Mouse (Mus musculus) kidney, postnatal 4 days (tissue): ENCODE measurements around the gene Calb2.
A peak's percentile ranks its signal among the peaks of the same experiment; 100 is the strongest.

Experiments
- DNase-seq, 2 experiments: peaks; one replicate each; pipeline ENCODE4 v3.0.0; 2021; ENCODE audit warnings: mixed read lengths in 2 of 2

Gene Calb2

GRCm38 (mm10) chr8:110168046-110168445, at the start of gene Calb2:
TSS of gene Calb2 (minus strand) at chr8:110168210.
- DNase-seq, result peak; percentile 78 to 82

GRCm38 (mm10) chr8:110217681-110218131, 49.7 kb upstream of the Calb2 start:
- DNase-seq, result peak; percentile 100

- DNase-seq, result peak in 1 of 2 experiments; percentile 6
Observed at GRCm38 (mm10) chr8:110217198-110217597, 49.2 kb upstream of the Calb2 start.

GRCm38 (mm10) chr8:110216253-110216652, 48.2 kb upstream of the Calb2 start:
- no peak for DNase-seq

- DNase-seq, result no peak
Observed at GRCm38 (mm10) chr8:110215365-110215764, 47.4 kb upstream of the Calb2 start, which contains the start of gene Cmtr2. TSS of gene Cmtr2 (plus strand) at chr8:110215665.

GRCm38 (mm10) chr8:110201806-110202205, 33.8 kb upstream of the Calb2 start:
- peak; percentile 28 to 45 for DNase-seq

GRCm38 (mm10) chr8:110196678-110197077, 28.7 kb upstream of the Calb2 start:
- peak; percentile 88 to 89 for DNase-seq

- DNase-seq, result no peak
Observed at GRCm38 (mm10) chr8:110188961-110189750, 21.1 kb upstream of the Calb2 start.

GRCm38 (mm10) chr8:110185538-110185937, 17.5 kb upstream of the Calb2 start:
- no peak for DNase-seq

GRCm38 (mm10) chr8:110183748-110184147, 15.7 kb upstream of the Calb2 start:
- DNase-seq, result peak; percentile 27 to 31

GRCm38 (mm10) chr8:110182735-110183367, 14.8 kb upstream of the Calb2 start:
- no peak for DNase-seq

- peak; percentile 21 to 43 for DNase-seq
Observed at GRCm38 (mm10) chr8:110177359-110178155, 9.5 kb upstream of the Calb2 start.

GRCm38 (mm10) chr8:110174826-110175225, 6.8 kb upstream of the Calb2 start:
- DNase-seq, result no peak

- DNase-seq, result no peak
Observed at GRCm38 (mm10) chr8:110172161-110172560, 4.2 kb upstream of the Calb2 start.

- DNase-seq, result no peak
Observed at GRCm38 (mm10) chr8:110166270-110166669, 1.7 kb downstream of the Calb2 start.

GRCm38 (mm10) chr8:110162007-110162406, 6.0 kb downstream of the Calb2 start:
- DNase-seq, result no peak

GRCm38 (mm10) chr8:110152951-110153350, 15.1 kb downstream of the Calb2 start:
- DNase-seq, result no peak

GRCm38 (mm10) chr8:110145538-110145937, 22.5 kb downstream of the Calb2 start:
- peak; percentile 65 to 71 for DNase-seq

- DNase-seq, result no peak
Observed at GRCm38 (mm10) chr8:110140770-110141169, 27.2 kb downstream of the Calb2 start.

- no peak for DNase-seq
Observed at GRCm38 (mm10) chr8:110140156-110140555, 27.9 kb downstream of the Calb2 start.

GRCm38 (mm10) chr8:110135515-110135914, 32.5 kb downstream of the Calb2 start:
- DNase-seq, result no peak

GRCm38 (mm10) chr8:110134236-110134635, 33.8 kb downstream of the Calb2 start:
- no peak for DNase-seq

GRCm38 (mm10) chr8:110130537-110130936, 37.5 kb downstream of the Calb2 start:
- peak; percentile 88 to 90 for DNase-seq
